Mouse (Mus musculus): ENCODE results near the gene Axdnd1.

DNA sequence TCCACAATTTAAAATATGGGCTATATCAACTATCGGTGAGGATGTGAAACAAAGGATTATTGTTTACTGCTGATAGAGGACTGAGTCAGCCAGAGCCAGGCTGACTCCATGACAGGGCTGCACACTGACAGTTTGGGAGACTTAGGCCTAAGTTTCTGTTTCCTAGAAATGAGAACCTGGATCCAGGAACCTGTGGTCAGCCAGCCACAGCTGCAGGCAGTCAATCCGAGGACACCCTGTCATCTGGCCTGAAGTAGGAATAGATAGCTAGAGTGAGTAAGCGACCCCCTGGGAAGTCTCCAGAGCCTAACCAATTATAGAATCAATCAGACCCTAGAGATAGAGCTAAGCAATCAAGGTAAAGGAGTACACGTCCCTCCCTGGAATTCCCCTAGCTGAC lies 76.5 kb downstream of the Axdnd1 start:
- TF ChIP-seq CTCF (IDR thresholded peaks at IDR 0.05; ENCODE audit: borderline replicate concordance, extremely low read depth, insufficient read depth, insufficient read length) (no peak), POLR2A (IDR thresholded peaks at IDR 0.05; ENCODE audit: borderline replicate concordance, extremely low read depth, insufficient read depth, insufficient read length, poor library complexity, severe bottlenecking) (no peak)
